ENCODE assay signal across 8 mouse cellular contexts in the genomic region with DNA sequence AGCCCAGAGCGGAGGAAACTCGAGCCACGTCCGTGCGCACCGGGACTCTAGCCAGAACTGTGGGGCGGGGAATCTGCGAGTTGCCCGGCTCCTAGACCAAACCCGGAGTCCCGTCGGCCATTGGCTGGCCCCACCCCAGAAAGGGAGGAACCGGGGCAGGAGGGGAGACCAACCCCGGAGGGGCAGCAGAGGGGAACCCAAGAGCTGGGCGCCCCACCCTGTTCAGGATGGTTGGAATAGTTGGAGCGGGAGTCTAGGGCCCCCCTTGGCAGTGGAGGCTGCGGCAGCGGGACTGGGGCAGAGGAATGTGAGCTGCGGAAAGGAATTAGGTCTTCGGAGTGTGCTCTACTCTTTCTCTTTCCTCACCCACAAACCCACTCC. TPM values are rescaled to one million over a fixed set of nuclear protein-coding genes. Genes with fewer than 3 reads are reported as not detected.
DNase-seq lines count a peak whose midpoint lies in the region; ATAC-seq and TF ChIP-seq lines count a peak whose summit lies in the region.

Cavin1 (minus strand) TSS at position 331 of the 381 bp plus-strand sequence.

- peaks cover 44% of the 10 kb centered on the region for H3K27me3 ChIP-seq in hindbrain, postnatal 0 days (ENCODE audit: insufficient read depth, low read length)

- H3K4me3 ChIP-seq in hindbrain, postnatal 0 days (ENCODE audit: low read length): peak within 1 kb of the TSS; percentile 43

- intact Hi-C loops in left cerebral cortex, postnatal 36 days (cut with DNase I): no loop called here

- TF ChIP-seq CTCF in hindbrain, postnatal 0 days (IDR thresholded peaks at IDR 0.05; ENCODE audit: low read depth): no peak

- no peak for ATAC-seq in cerebellum, adult (ENCODE audit: insufficient number of reproducible peaks, low FRiP score, low TSS enrichment)
- ATAC-seq in hindbrain, postnatal 0 days: peak; percentile 83; the same call in 1 of the 2 replicates
- ATAC-seq in megakaryocyte progenitor cell, adult 5-6 weeks (replicated peaks; ENCODE audit: poor library complexity): peak; percentile 56

- no peaks in the 10 kb centered on the region for H3K9me3 ChIP-seq in hindbrain, postnatal 0 days (ENCODE audit: low read length)

- no peaks in the 10 kb centered on the region for H3K36me3 ChIP-seq in hindbrain, postnatal 0 days (ENCODE audit: insufficient read depth, low read length)

- peak within 1 kb of the TSS; percentile 67 for H3K4me2 ChIP-seq in hindbrain, postnatal 0 days (ENCODE audit: low read depth, low read length)

- peak within 1 kb of the TSS; percentile 54 for H3K9ac ChIP-seq in hindbrain, postnatal 0 days (replicated peaks; ENCODE audit: low read length)

- 1% methylated on average over 20 of the region's 20 CpGs for WGBS in hindbrain, postnatal 0 days

- peaks cover 12% of the 10 kb centered on the region for H3K4me1 ChIP-seq in hindbrain, postnatal 0 days (ENCODE audit: insufficient read depth, low read length)

- H3K27ac ChIP-seq in hindbrain, postnatal 0 days: peak within 1 kb of the TSS; percentile 74; the same call in 1 of the 2 replicates

- peak; percentile 47 for DNase-seq in cerebellum, adult 11 months
- DNase-seq in cerebellum, postnatal 4 days (ENCODE audit: low spot score in 2 of 2): peak; percentile 52 to 57
- peak; percentile 99 for DNase-seq in gastrocnemius, postnatal 25 days
- DNase-seq in hindbrain, postnatal 0 days (ENCODE audit: low spot score): peak; percentile 76
- DNase-seq in left cerebral cortex, postnatal 36 days (ENCODE audit: low spot score in 2 of 2): peak; percentile 27 to 66
- DNase-seq in spleen, postnatal 10 days (ENCODE audit: low spot score in 2 of 2): peak; percentile 22 to 63

RNA-seq across cellular contexts. Expression of gene Cavin1, which starts in this region (rescaled TPM):
- 100 to 1,000 TPM; 175 to 196 TPM for total RNA-seq in gastrocnemius, postnatal 25 days (2021)
- total RNA-seq in hindbrain, postnatal 0 days (2014; rRNA removed): 19.7 and 26.3 TPM in 2 replicates
- polyA plus RNA-seq in hindbrain, postnatal 0 days (2015; fragmentation: Nextera tagmentation; extraction: Ambion mirVana): 48.6 and 50.2 TPM in 2 replicates
- total RNA-seq in left cerebral cortex, postnatal 36 days (2021): 10 to 100 TPM; 17.4 to 20.4 TPM
- total RNA-seq in megakaryocyte progenitor cell, adult 5-6 weeks (2015): 0.51 and 1.7 TPM in 2 replicates
- 1.4 and 2.5 TPM in 2 replicates for total RNA-seq in megakaryocyte progenitor cell, adult 5-6 weeks (2017)

Comparison
In these comparisons a context has a peak if more than half of its experiments do, and no peak if none do; other contexts are left out.
1. DNase-seq: peak in every context shown above with its lines; median percentile 99 in gastrocnemius, postnatal 25 days; 76 in hindbrain, postnatal 0 days; 54 in cerebellum, postnatal 4 days; 47 in cerebellum, adult 11 months; 46 in left cerebral cortex, postnatal 36 days; 42 in spleen, postnatal 10 days.